Mouse (Mus musculus) limb, embryonic 12.5 days (tissue): ENCODE results near the gene Foxd2. TPM values are rescaled to one million over a fixed set of nuclear protein-coding genes. Genes with fewer than 3 reads are reported as not detected.

Source experiments
- ATAC-seq: fragments of 200-750 bp; cut with Nextera tagmentation; 2 replicates; pipeline ENCODE4 v1.8.0; 2017; ENCODE audit warnings: low read depth, moderate TSS enrichment; ENCODE audit not compliant: insufficient number of reproducible peaks, insufficient read depth, low FRiP score, low TSS enrichment
- H3K27ac ChIP-seq: fragments of 300-500 bp; sonication (generic); 2 replicates; pipeline ENCODE4 v1.5.1; 2016; ENCODE audit warnings: mild to moderate bottlenecking, moderate library complexity
- H3K27me3 ChIP-seq: fragments of 300-500 bp; sonication (generic); 2 replicates; pipeline ENCODE4 v1.6.1; 2016; ENCODE audit warnings: mild to moderate bottlenecking, moderate library complexity
- H3K36me3 ChIP-seq: fragments of 300-500 bp; sonication (generic); 2 replicates; pipeline ENCODE4 v1.6.1; 2016; ENCODE audit warnings: mild to moderate bottlenecking, moderate library complexity
- H3K4me1 ChIP-seq: fragments of 300-500 bp; sonication (generic); replicated peaks from 2 replicates; pipeline ENCODE4 v1.6.1; 2016
- H3K4me2 ChIP-seq: fragments of 300-500 bp; sonication (generic); 2 replicates; pipeline ENCODE4 v1.6.1; 2016; ENCODE audit warnings: mild to moderate bottlenecking, moderate library complexity
- H3K4me3 ChIP-seq: fragments of 300-500 bp; sonication (generic); replicated peaks from 2 replicates; pipeline ENCODE4 v1.5.1; 2016; ENCODE audit warnings: mild to moderate bottlenecking
- H3K9ac ChIP-seq: fragments of 300-500 bp; sonication (generic); replicated peaks from 2 replicates; pipeline ENCODE4 v1.6.1; 2016; ENCODE audit warnings: mild to moderate bottlenecking, moderate library complexity
- H3K9me3 ChIP-seq: fragments of 300-500 bp; sonication (generic); 2 replicates; pipeline ENCODE4 v1.6.1; 2016; ENCODE audit warnings: mild to moderate bottlenecking, moderate library complexity
- WGBS: fragments of 180-500 bp; shearing (Covaris S2); methylation state at CpG from one replicate; pipeline ENCODE4 v1.1.7; 2016; 5-methylcytosine and 5-hydroxymethylcytosine counted together
- polyA plus RNA-seq: library from polyadenylated mRNA; unstranded; fragments of >200 nt; fragmentation: Nextera tagmentation; extraction: Ambion mirVana; gene quantifications from 2 replicates; pipeline ENCODE4 v1.2.1, GENCODE M21; 2016

Foxd2 gene
- polyA plus RNA-seq, 1 experiment from 2014 or later = 1.9 TPM

DNA sequence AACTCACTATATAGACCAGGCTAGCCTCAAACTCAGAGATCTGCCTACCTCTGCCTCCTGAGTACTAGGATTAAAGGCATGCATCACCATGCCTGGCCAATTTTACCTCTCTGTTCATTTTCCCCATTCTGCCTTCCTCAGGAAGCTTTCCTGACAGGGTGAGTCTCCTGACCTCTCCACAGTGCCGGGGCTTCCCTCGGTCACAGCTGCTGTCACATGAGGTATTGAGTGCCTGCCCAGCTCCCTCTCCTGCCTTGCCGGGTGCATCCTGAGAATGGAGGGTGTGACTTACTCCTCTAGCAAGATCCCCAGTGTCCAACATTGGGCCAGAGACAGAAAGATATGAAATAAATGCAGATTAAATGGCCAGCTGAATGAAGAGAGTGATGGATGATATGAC is 29.6 kb upstream of the Foxd2 start:
- no peaks in the 10 kb centered on the region for H3K9me3 ChIP-seq
- ATAC-seq = no peak
- no peak overlapping the region for H3K27ac ChIP-seq
- no peak overlapping the region for H3K4me3 ChIP-seq
- peaks cover 78% of the 10 kb centered on the region for H3K27me3 ChIP-seq
- 60% methylated on average over 3 of the region's 3 CpGs for WGBS
- H3K36me3 ChIP-seq = no peaks in the 10 kb centered on the region
- no peak overlapping the region for H3K9ac ChIP-seq
- peaks cover 16% of the 10 kb centered on the region for H3K4me1 ChIP-seq
- H3K4me2 ChIP-seq = no peak overlapping the region

- H3K9me3 ChIP-seq = no peaks in the 10 kb centered on the region
- H3K4me2 ChIP-seq = no peak overlapping the region
- peaks cover 9% of the 10 kb centered on the region for H3K4me1 ChIP-seq
- H3K27me3 ChIP-seq = peaks cover 81% of the 10 kb centered on the region
- ATAC-seq = no peak
- H3K27ac ChIP-seq = no peak overlapping the region
- H3K36me3 ChIP-seq = no peaks in the 10 kb centered on the region
- WGBS = 43% methylated on average over 4 of the region's 4 CpGs
- no peak overlapping the region for H3K9ac ChIP-seq
- no peak overlapping the region for H3K4me3 ChIP-seq
These were observed 28.9 kb upstream of the Foxd2 start for GRCm38 (mm10) chr4:114937459-114938047.

- Histone ChIP-seq H3K9ac (no peak overlapping the region), H3K9me3 (no peaks in the 10 kb centered on the region), H3K4me1 (no peaks in the 10 kb centered on the region; the same call in 1 of the 2 replicates), H3K27ac (no peak overlapping the region), H3K4me3 (no peak overlapping the region), H3K4me2 (no peak overlapping the region), H3K27me3 (peaks cover 85% of the 10 kb centered on the region), H3K36me3 (no peaks in the 10 kb centered on the region)
- 88% methylated on average over 6 of the region's 6 CpGs for WGBS
- no peak for ATAC-seq
These were observed 25.5 kb upstream of the Foxd2 start for GRCm38 (mm10) chr4:114934188-114934587.

GRCm38 (mm10) chr4:114932747-114933146 is 24.1 kb upstream of the Foxd2 start:
- peaks cover 87% of the 10 kb centered on the region for H3K27me3 ChIP-seq

GRCm38 (mm10) chr4:114929155-114929554 is 20.5 kb upstream of the Foxd2 start:
- H3K4me2 ChIP-seq = no peak overlapping the region

More at GRCm38 (mm10) chr4:114932747-114933146, 24.1 kb upstream of the Foxd2 start:
- Histone ChIP-seq H3K4me1 (no peaks in the 10 kb centered on the region; the same call in 1 of the 2 replicates), H3K27ac (no peak overlapping the region), H3K9ac (no peak overlapping the region), H3K36me3 (no peaks in the 10 kb centered on the region), H3K4me2 (no peak overlapping the region), H3K4me3 (no peak overlapping the region), H3K9me3 (no peaks in the 10 kb centered on the region)
- ATAC-seq = no peak
- WGBS = 75% methylated on average over 4 of the region's 4 CpGs

DNA sequence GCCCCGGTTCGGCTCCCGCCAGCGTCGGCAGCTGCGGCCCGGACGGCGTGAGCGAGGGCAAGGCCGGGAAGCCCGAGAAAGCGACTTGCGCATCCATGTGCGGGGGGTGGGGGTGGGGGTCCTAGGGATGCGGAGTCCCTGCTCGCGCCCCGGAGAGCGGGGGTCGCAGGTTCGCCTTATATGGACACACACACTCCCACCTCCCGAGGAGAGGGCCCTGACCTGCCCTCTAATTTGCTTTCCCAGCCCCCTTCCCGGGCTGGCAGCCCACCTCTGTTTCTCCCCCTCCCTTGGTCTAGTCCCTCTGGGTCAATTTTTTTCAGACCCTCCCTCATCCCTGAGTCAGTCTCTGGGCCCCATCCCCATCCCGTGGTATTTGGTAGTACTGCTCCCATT is 17.2 kb upstream of the Foxd2 start, which contains the start of gene Foxe3:
Gene Foxe3 (minus strand): TSS at position 97 of the 396 bp plus-strand sequence.
- Histone ChIP-seq H3K4me3 (peak within 1 kb of the TSS; percentile 43), H3K4me2 (peak within 1 kb of the TSS; percentile 71), H3K27me3 (peaks cover 94% of the 10 kb centered on the region), H3K4me1 (peaks cover 12% of the 10 kb centered on the region), H3K27ac (no peak within 1 kb of the TSS), H3K36me3 (no peaks in the 10 kb centered on the region), H3K9me3 (no peaks in the 10 kb centered on the region), H3K9ac (peak within 1 kb of the TSS; percentile 37; the same call in 1 of the 2 replicates)
- ATAC-seq = no peak
- WGBS = 2% methylated on average over 25 of the region's 25 CpGs

More at GRCm38 (mm10) chr4:114929155-114929554, 20.5 kb upstream of the Foxd2 start:
- Histone ChIP-seq H3K9me3 (no peaks in the 10 kb centered on the region), H3K4me1 (peaks cover 12% of the 10 kb centered on the region), H3K9ac (no peak overlapping the region), H3K4me3 (no peak overlapping the region), H3K27me3 (peaks cover 95% of the 10 kb centered on the region), H3K36me3 (no peaks in the 10 kb centered on the region), H3K27ac (no peak overlapping the region)
- WGBS = 25% methylated on average over 15 of the region's 15 CpGs
- ATAC-seq = no peak

GRCm38 (mm10) chr4:114924971-114925916 is 16.6 kb upstream of the Foxd2 start:
- Histone ChIP-seq H3K27me3 (peaks cover 91% of the 10 kb centered on the region), H3K27ac (no peak overlapping the region), H3K4me2 (peak overlapping the region; percentile 71), H3K4me1 (peaks cover 12% of the 10 kb centered on the region), H3K9me3 (no peaks in the 10 kb centered on the region), H3K36me3 (no peaks in the 10 kb centered on the region), H3K4me3 (peak overlapping the region; percentile 43), H3K9ac (peak overlapping the region; percentile 37; the same call in 1 of the 2 replicates)
- under 1% methylated on average over 110 of the region's 125 CpGs for WGBS
- 0 out of 2 replicates have a peak, but pooled peaks have one; percentile 18 for ATAC-seq

DNA sequence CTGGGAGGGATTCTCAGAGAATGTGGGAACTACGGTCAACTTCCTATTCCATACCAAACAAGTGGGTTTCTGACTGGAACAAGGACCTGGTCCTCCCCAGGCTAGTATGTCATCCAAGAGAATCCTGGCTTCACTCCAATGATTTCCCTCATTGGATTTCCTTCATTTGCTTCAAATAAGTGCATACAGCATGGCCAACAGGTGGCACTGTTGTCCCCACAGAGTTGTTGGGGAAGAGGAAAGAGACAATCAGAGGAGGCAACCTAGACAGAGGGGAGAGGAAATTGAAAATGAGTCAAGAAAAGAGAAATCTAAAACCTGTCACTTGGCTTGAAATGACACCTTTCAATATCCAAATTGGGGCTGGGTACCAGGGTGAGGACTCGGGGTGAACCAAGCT is 8.4 kb upstream of the Foxd2 start:
- no peak overlapping the region for H3K4me2 ChIP-seq
- no peak overlapping the region for H3K4me3 ChIP-seq
- H3K4me1 ChIP-seq = peaks cover 10% of the 10 kb centered on the region
- H3K9me3 ChIP-seq = no peaks in the 10 kb centered on the region
- H3K27me3 ChIP-seq = peaks cover 89% of the 10 kb centered on the region
- 48% methylated on average over 2 of the region's 2 CpGs for WGBS
- ATAC-seq = no peak
- H3K9ac ChIP-seq = no peak overlapping the region
- no peak overlapping the region for H3K27ac ChIP-seq
- H3K36me3 ChIP-seq = no peaks in the 10 kb centered on the region

GRCm38 (mm10) chr4:114916056-114916455 is 7.4 kb upstream of the Foxd2 start:
- Histone ChIP-seq H3K4me1 (peaks cover 10% of the 10 kb centered on the region), H3K4me2 (no peak overlapping the region), H3K9ac (no peak overlapping the region), H3K4me3 (no peak overlapping the region), H3K27me3 (peaks cover 91% of the 10 kb centered on the region), H3K36me3 (no peaks in the 10 kb centered on the region), H3K9me3 (no peaks in the 10 kb centered on the region), H3K27ac (no peak overlapping the region)
- 38% methylated on average over 4 of the region's 4 CpGs for WGBS
- no peak for ATAC-seq

GRCm38 (mm10) chr4:114913594-114913962 is 4.9 kb upstream of the Foxd2 start:
- H3K4me2 ChIP-seq = no peak overlapping the region
- no peaks in the 10 kb centered on the region for H3K36me3 ChIP-seq
- H3K4me3 ChIP-seq = no peak overlapping the region
- no peak overlapping the region for H3K27ac ChIP-seq
- no peaks in the 10 kb centered on the region for H3K9me3 ChIP-seq
- peaks cover 18% of the 10 kb centered on the region for H3K4me1 ChIP-seq
- no peak overlapping the region for H3K9ac ChIP-seq
- ATAC-seq = no peak
- under 1% methylated on average over 13 of the region's 13 CpGs for WGBS
- peaks cover 98% of the 10 kb centered on the region for H3K27me3 ChIP-seq
